Mouse (Mus musculus): ENCODE measurements around the gene Tnni2. TPM values are rescaled to one million over a fixed set of nuclear protein-coding genes. Genes with fewer than 3 reads are reported as not detected.

The Tnni2 gene
- polyA plus RNA-seq, 2 experiments, result 134 to 156 TPM

- TF ChIP-seq POLR2A (IDR thresholded peaks at IDR 0.05; ENCODE audit: borderline replicate concordance, extremely low read depth, insufficient read depth, insufficient read length), result no peak
- Histone ChIP-seq H3K9ac (ENCODE audit: low read depth, low read length, severe bottlenecking) (no peak overlapping the region), H3K4me3 (replicated peaks; ENCODE audit: low read length) (no peak overlapping the region), H3K27me3 (ENCODE audit: control insufficient read depth, insufficient read depth, low read length) (no peaks in the 10 kb centered on the region), H3K4me1 (ENCODE audit: control insufficient read depth, insufficient read depth, low read length) (peaks cover 44% of the 10 kb centered on the region), H3K4me2 (replicated peaks; ENCODE audit: low read depth, low read length, severe bottlenecking) (no peak overlapping the region), H3K36me3 (ENCODE audit: control insufficient read depth, insufficient read depth, low read length) (no peaks in the 10 kb centered on the region), H3K27ac (replicated peaks; ENCODE audit: low read depth, low read length) (no peak overlapping the region; the same call in 1 of the 2 replicates), H3K9me3 (ENCODE audit: control insufficient read depth, low read length) (no peaks in the 10 kb centered on the region)
- ATAC-seq (ENCODE audit: low FRiP score, low read depth) (no peak), DNase-seq (ENCODE audit: low spot score) (no peak)
- 88% methylated on average over 6 of the region's 6 CpGs for WGBS
Measured at GRCm38 (mm10) chr7:142478001-142478400, 36.4 kb downstream of the Tnni2 start.

- DNase-seq (ENCODE audit: low spot score) (no peak), ATAC-seq (ENCODE audit: low FRiP score, low read depth) (no peak)
- Histone ChIP-seq H3K9ac (ENCODE audit: low read depth, low read length, severe bottlenecking) (no peak overlapping the region), H3K9me3 (ENCODE audit: control insufficient read depth, low read length) (no peaks in the 10 kb centered on the region), H3K4me2 (replicated peaks; ENCODE audit: low read depth, low read length, severe bottlenecking) (no peak overlapping the region), H3K4me3 (replicated peaks; ENCODE audit: low read length) (no peak overlapping the region), H3K27me3 (ENCODE audit: control insufficient read depth, insufficient read depth, low read length) (no peaks in the 10 kb centered on the region), H3K4me1 (ENCODE audit: control insufficient read depth, insufficient read depth, low read length) (peaks cover 45% of the 10 kb centered on the region), H3K36me3 (ENCODE audit: control insufficient read depth, insufficient read depth, low read length) (no peaks in the 10 kb centered on the region), H3K27ac (replicated peaks; ENCODE audit: low read depth, low read length) (no peak overlapping the region)
- 86% methylated on average over 2 of the region's 2 CpGs for WGBS
- no peak for TF ChIP-seq POLR2A (IDR thresholded peaks at IDR 0.05; ENCODE audit: borderline replicate concordance, extremely low read depth, insufficient read depth, insufficient read length)
Measured at GRCm38 (mm10) chr7:142478574-142478973, 37.0 kb downstream of the Tnni2 start.

- ATAC-seq (ENCODE audit: low FRiP score, low read depth) (no peak), DNase-seq (ENCODE audit: low spot score) (no peak)
- Histone ChIP-seq H3K9me3 (ENCODE audit: control insufficient read depth, low read length) (no peaks in the 10 kb centered on the region), H3K27ac (replicated peaks; ENCODE audit: low read depth, low read length) (peak overlapping the region; percentile 41; the same call in 1 of the 2 replicates), H3K27me3 (ENCODE audit: control insufficient read depth, insufficient read depth, low read length) (no peaks in the 10 kb centered on the region), H3K36me3 (ENCODE audit: control insufficient read depth, insufficient read depth, low read length) (no peaks in the 10 kb centered on the region), H3K4me2 (replicated peaks; ENCODE audit: low read depth, low read length, severe bottlenecking) (no peak overlapping the region), H3K9ac (ENCODE audit: low read depth, low read length, severe bottlenecking) (no peak overlapping the region), H3K4me1 (ENCODE audit: control insufficient read depth, insufficient read depth, low read length) (peaks cover 47% of the 10 kb centered on the region), H3K4me3 (replicated peaks; ENCODE audit: low read length) (no peak overlapping the region)
- TF ChIP-seq POLR2A (IDR thresholded peaks at IDR 0.05; ENCODE audit: borderline replicate concordance, extremely low read depth, insufficient read depth, insufficient read length), result no peak
Measured at GRCm38 (mm10) chr7:142479307-142479706, 37.7 kb downstream of the Tnni2 start.

- WGBS, result 92% methylated on average over 3 of the region's 3 CpGs
Measured at GRCm38 (mm10) chr7:142479886-142480285, 38.3 kb downstream of the Tnni2 start.

GRCm38 (mm10) chr7:142480661-142481060 lies 39.1 kb downstream of the Tnni2 start:
- 93% methylated on average over 3 of the region's 3 CpGs for WGBS
- H3K4me2 ChIP-seq (replicated peaks; ENCODE audit: low read depth, low read length, severe bottlenecking), result no peak overlapping the region

More at GRCm38 (mm10) chr7:142479886-142480285, 38.3 kb downstream of the Tnni2 start:
- H3K4me1 ChIP-seq (ENCODE audit: control insufficient read depth, insufficient read depth, low read length), result peaks cover 48% of the 10 kb centered on the region
- H3K9ac ChIP-seq (ENCODE audit: low read depth, low read length, severe bottlenecking), result no peak overlapping the region
- H3K36me3 ChIP-seq (ENCODE audit: control insufficient read depth, insufficient read depth, low read length), result no peaks in the 10 kb centered on the region
- no peak overlapping the region for H3K4me3 ChIP-seq (replicated peaks; ENCODE audit: low read length)
- no peaks in the 10 kb centered on the region for H3K9me3 ChIP-seq (ENCODE audit: control insufficient read depth, low read length)
- ATAC-seq (ENCODE audit: low FRiP score, low read depth) (no peak), DNase-seq (ENCODE audit: low spot score) (no peak)
- no peak for TF ChIP-seq POLR2A (IDR thresholded peaks at IDR 0.05; ENCODE audit: borderline replicate concordance, extremely low read depth, insufficient read depth, insufficient read length)
- H3K27ac ChIP-seq (replicated peaks; ENCODE audit: low read depth, low read length), result no peak overlapping the region
- H3K4me2 ChIP-seq (replicated peaks; ENCODE audit: low read depth, low read length, severe bottlenecking), result no peak overlapping the region
- H3K27me3 ChIP-seq (ENCODE audit: control insufficient read depth, insufficient read depth, low read length), result no peaks in the 10 kb centered on the region

GRCm38 (mm10) chr7:142481186-142481567 lies 39.6 kb downstream of the Tnni2 start:
- Histone ChIP-seq H3K4me3 (replicated peaks; ENCODE audit: low read length) (no peak overlapping the region), H3K9ac (ENCODE audit: low read depth, low read length, severe bottlenecking) (peak overlapping the region; percentile 40), H3K27me3 (ENCODE audit: control insufficient read depth, insufficient read depth, low read length) (no peaks in the 10 kb centered on the region), H3K9me3 (ENCODE audit: control insufficient read depth, low read length) (no peaks in the 10 kb centered on the region), H3K4me1 (ENCODE audit: control insufficient read depth, insufficient read depth, low read length) (peaks cover 60% of the 10 kb centered on the region), H3K27ac (replicated peaks; ENCODE audit: low read depth, low read length) (peak overlapping the region; percentile 98), H3K4me2 (replicated peaks; ENCODE audit: low read depth, low read length, severe bottlenecking) (peak overlapping the region; percentile 44), H3K36me3 (ENCODE audit: control insufficient read depth, insufficient read depth, low read length) (0 out of 2 replicates have a peak, but pooled peaks cover 5% of the 10 kb centered on the region)
- DNase-seq (ENCODE audit: low spot score) (peak; percentile 66), ATAC-seq (ENCODE audit: low FRiP score, low read depth) (no peak)
- TF ChIP-seq POLR2A (IDR thresholded peaks at IDR 0.05; ENCODE audit: borderline replicate concordance, extremely low read depth, insufficient read depth, insufficient read length), result no peak
- WGBS, result 6% methylated on average over 5 of the region's 5 CpGs

More at GRCm38 (mm10) chr7:142480661-142481060, 39.1 kb downstream of the Tnni2 start:
- Histone ChIP-seq H3K9ac (ENCODE audit: low read depth, low read length, severe bottlenecking) (no peak overlapping the region; the same call in 1 of the 2 replicates), H3K4me3 (replicated peaks; ENCODE audit: low read length) (no peak overlapping the region), H3K4me1 (ENCODE audit: control insufficient read depth, insufficient read depth, low read length) (peaks cover 54% of the 10 kb centered on the region), H3K27ac (replicated peaks; ENCODE audit: low read depth, low read length) (peak overlapping the region; percentile 98), H3K36me3 (ENCODE audit: control insufficient read depth, insufficient read depth, low read length) (0 out of 2 replicates have a peak, but pooled peaks cover 1% of the 10 kb centered on the region), H3K9me3 (ENCODE audit: control insufficient read depth, low read length) (no peaks in the 10 kb centered on the region), H3K27me3 (ENCODE audit: control insufficient read depth, insufficient read depth, low read length) (no peaks in the 10 kb centered on the region)
- no peak for ATAC-seq (ENCODE audit: low FRiP score, low read depth)
- DNase-seq (ENCODE audit: low spot score), result no peak
- no peak for TF ChIP-seq POLR2A (IDR thresholded peaks at IDR 0.05; ENCODE audit: borderline replicate concordance, extremely low read depth, insufficient read depth, insufficient read length)
